Mouse (Mus musculus) thymus, postnatal 25 days (tissue): ENCODE results near the gene Zfp708.
"Not testable (repeated sequence)": the region's sequence is repeated elsewhere in the genome, so short reads cannot be mapped to it uniquely, and the experiment has no call there.

Experiments
- DNase-seq: peaks from one replicate; pipeline ENCODE4 v3.0.0; 2022

Zfp708 gene

GRCm38 (mm10) chr13:67097876-67098275, at the start of gene Zfp708:
Zfp708 (minus strand) TSS chr13:67097976.
- DNase-seq: no peak

GRCm38 (mm10) chr13:67128038-67128721, 30.4 kb upstream of the Zfp708 start:
- peak; percentile 77 for DNase-seq

GRCm38 (mm10) chr13:67127507-67127906, 29.7 kb upstream of the Zfp708 start:
- DNase-seq: not testable (repeated sequence)

GRCm38 (mm10) chr13:67124460-67124859, 26.7 kb upstream of the Zfp708 start:
- DNase-seq: no peak

GRCm38 (mm10) chr13:67121360-67121759, 23.6 kb upstream of the Zfp708 start, which contains the start of gene Zfp759:
Zfp759 (plus strand) TSS chr13:67121660.
- not testable (repeated sequence) for DNase-seq

- DNase-seq: not testable (repeated sequence)
Observed at GRCm38 (mm10) chr13:67116163-67116562, 18.4 kb upstream of the Zfp708 start, which contains the start of gene Rslcan18. Rslcan18 (minus strand) TSS chr13:67116263.

- no peak for DNase-seq
Observed at GRCm38 (mm10) chr13:67113287-67113686, 15.5 kb upstream of the Zfp708 start.

- no peak for DNase-seq
Observed at GRCm38 (mm10) chr13:67112096-67112495, 14.3 kb upstream of the Zfp708 start.

- DNase-seq: no peak
Observed at GRCm38 (mm10) chr13:67108821-67109206, 11.0 kb upstream of the Zfp708 start.

- DNase-seq: peak; percentile 89
Observed at GRCm38 (mm10) chr13:67108194-67108820, 10.5 kb upstream of the Zfp708 start, which contains the start of gene Gm28557. Gm28557 (minus strand) TSS chr13:67108604.

- DNase-seq: no peak
Observed at GRCm38 (mm10) chr13:67107681-67108080, 9.9 kb upstream of the Zfp708 start.

GRCm38 (mm10) chr13:67090154-67090553, 7.6 kb downstream of the Zfp708 start:
- DNase-seq: no peak

- no peak for DNase-seq
Observed at GRCm38 (mm10) chr13:67081946-67082345, 15.8 kb downstream of the Zfp708 start.

GRCm38 (mm10) chr13:67081142-67081713, 16.5 kb downstream of the Zfp708 start:
- peak; percentile 58 for DNase-seq

- no peak for DNase-seq
Observed at GRCm38 (mm10) chr13:67077244-67077643, 20.5 kb downstream of the Zfp708 start.

GRCm38 (mm10) chr13:67072786-67073185, 25.0 kb downstream of the Zfp708 start:
- no peak for DNase-seq

GRCm38 (mm10) chr13:67065386-67065785, 32.4 kb downstream of the Zfp708 start:
- DNase-seq: no peak

GRCm38 (mm10) chr13:67062427-67062826, 35.3 kb downstream of the Zfp708 start:
- DNase-seq: no peak

- peak; percentile 89 for DNase-seq
Observed at GRCm38 (mm10) chr13:67060786-67061358, 36.9 kb downstream of the Zfp708 start, which contains the start of gene Zfp712. Zfp712 (minus strand) TSS chr13:67061170.

- no peak for DNase-seq
Observed at GRCm38 (mm10) chr13:67060161-67060785, 37.5 kb downstream of the Zfp708 start.
